Mouse (Mus musculus) kidney, embryonic 14.5 days (tissue): ENCODE measurements around the gene Ptpdc1. TPM values are rescaled to one million over a fixed set of nuclear protein-coding genes. Genes with fewer than 3 reads are reported as not detected.

Experiments used
- ATAC-seq: fragments of 200-750 bp; cut with Nextera tagmentation; 2 replicates; pipeline ENCODE4 v1.8.0; 2017; ENCODE audit warnings: moderate number of reproducible peaks, mild to moderate bottlenecking, moderate TSS enrichment, moderate library complexity; ENCODE audit not compliant: low FRiP score, low TSS enrichment
- H3K27ac ChIP-seq: fragments of 300-500 bp; sonication (generic); 2 replicates; pipeline ENCODE4 v1.5.1; 2014; ENCODE audit warnings: low read depth, mild to moderate bottlenecking, low read length, moderate library complexity, mixed read lengths
- H3K27me3 ChIP-seq: fragments of 300-500 bp; sonication (generic); 2 replicates; pipeline ENCODE4 v1.6.1; 2014; ENCODE audit warnings: mild to moderate bottlenecking, low read length; ENCODE audit not compliant: control insufficient read depth, insufficient read depth
- H3K36me3 ChIP-seq: fragments of 300-500 bp; sonication (generic); 2 replicates; pipeline ENCODE4 v1.6.1; 2014; ENCODE audit warnings: low read length, mixed read lengths; ENCODE audit not compliant: control insufficient read depth, insufficient read depth
- H3K4me1 ChIP-seq: fragments of 300-500 bp; sonication (generic); 2 replicates; pipeline ENCODE4 v1.6.1; 2014; ENCODE audit warnings: low read length, mixed read lengths; ENCODE audit not compliant: control insufficient read depth, insufficient read depth
- H3K4me2 ChIP-seq: fragments of 300-500 bp; sonication (generic); replicated peaks from 2 replicates; pipeline ENCODE4 v1.6.1; 2014; ENCODE audit warnings: low read depth, mild to moderate bottlenecking, low read length
- H3K4me3 ChIP-seq: fragments of 300-500 bp; sonication (generic); 2 replicates; pipeline ENCODE4 v1.5.1; 2014; ENCODE audit warnings: mild to moderate bottlenecking, low read length
- H3K9ac ChIP-seq: fragments of 300-500 bp; sonication (generic); 2 replicates; pipeline ENCODE4 v1.6.1; 2014; ENCODE audit warnings: low read depth, mild to moderate bottlenecking, low read length, moderate library complexity
- H3K9me3 ChIP-seq: fragments of 300-500 bp; sonication (generic); 2 replicates; pipeline ENCODE4 v1.6.1; 2016; ENCODE audit warnings: low read length; ENCODE audit not compliant: control insufficient read depth
- WGBS: fragments of 180-500 bp; shearing (Covaris S2); extraction: QIAGEN DNeasy Blood & Tissue Kit; methylation state at CpG from one replicate; pipeline ENCODE4 v1.1.7; 2014; 5-methylcytosine and 5-hydroxymethylcytosine counted together
- polyA plus RNA-seq: library from polyadenylated mRNA; unstranded; fragments of >200 nt; fragmentation: Nextera tagmentation; extraction: Ambion mirVana; gene quantifications from 2 replicates; pipeline ENCODE4 v1.2.1, GENCODE M21; 2014

Gene Ptpdc1
- polyA plus RNA-seq: 6.5 and 15.0 TPM in 2 replicates

DNA sequence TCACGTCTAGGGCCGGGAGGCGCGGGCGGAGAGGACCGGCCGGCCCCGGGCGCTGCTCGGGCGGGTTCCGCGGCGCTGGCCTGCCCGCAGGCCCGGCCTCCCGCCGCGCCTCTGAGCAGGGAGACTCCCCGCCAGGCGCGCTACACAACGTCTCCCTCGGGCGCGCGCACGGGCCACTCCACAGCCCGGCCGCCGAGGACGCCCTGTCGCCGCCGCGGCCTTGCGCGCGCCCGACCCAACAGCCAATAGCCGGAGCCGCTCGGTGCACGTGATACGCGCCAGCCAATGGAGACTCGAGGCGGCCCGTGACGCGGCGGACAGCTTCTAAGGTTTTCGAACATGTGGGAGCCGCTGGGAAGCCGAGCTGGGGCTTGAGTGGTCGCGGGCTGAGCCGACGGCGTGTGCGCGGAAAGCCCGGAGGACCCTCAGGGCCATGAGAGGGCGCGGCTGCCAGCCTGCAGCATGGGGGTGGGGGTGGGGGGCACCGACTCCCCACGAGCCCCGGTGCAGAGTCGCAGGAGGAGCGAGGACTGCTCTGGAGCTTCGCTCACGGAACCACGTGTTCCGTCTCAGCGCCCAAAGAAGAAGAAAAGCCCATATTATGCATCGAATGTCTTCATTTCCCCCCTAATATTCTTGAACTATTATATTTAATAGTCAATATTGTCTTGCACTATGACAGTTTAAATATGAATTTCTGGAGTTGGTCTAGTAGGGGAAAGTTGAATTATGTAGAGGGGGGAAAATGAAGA, at the start of gene Ptpdc1:
TSS of gene Ptpdc1 (minus strand) at position 232 of the 752 bp plus-strand sequence.
- ATAC-seq: peak; percentile 99
- WGBS: 3% methylated on average over 56 of the region's 76 CpGs
- peak within 1 kb of the TSS; percentile 61 for H3K27ac ChIP-seq

DNA sequence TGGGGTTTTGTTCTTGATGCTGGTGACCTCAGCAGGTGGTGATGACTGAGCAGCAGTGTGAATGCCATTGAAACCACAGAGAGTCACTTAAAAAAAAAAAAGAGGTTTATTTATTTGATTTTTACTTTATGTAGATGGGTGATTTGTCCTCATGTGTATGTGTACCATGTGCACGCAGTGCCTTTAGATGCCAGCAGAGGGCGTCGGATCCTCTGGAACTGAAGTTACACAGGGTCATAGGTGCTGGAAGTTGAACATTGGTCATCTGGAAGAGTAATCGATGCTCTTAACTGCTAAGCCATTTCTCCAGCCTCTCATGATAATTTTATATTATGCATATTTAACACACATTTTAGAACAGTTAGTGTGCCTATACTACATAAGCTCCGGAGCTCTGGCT, 49.1 kb upstream of the Ptpdc1 start:
- H3K27ac ChIP-seq: no peak overlapping the region
- H3K27me3 ChIP-seq: peaks cover 53% of the 10 kb centered on the region
- no peak overlapping the region for H3K4me3 ChIP-seq
- no peak overlapping the region for H3K4me2 ChIP-seq
- no peak overlapping the region for H3K9ac ChIP-seq
- no peaks in the 10 kb centered on the region for H3K36me3 ChIP-seq
- H3K4me1 ChIP-seq: no peaks in the 10 kb centered on the region
- ATAC-seq: no peak
- 0 out of 2 replicates have a peak, but pooled peaks cover 3% of the 10 kb centered on the region for H3K9me3 ChIP-seq
- 84% methylated on average over 5 of the region's 5 CpGs for WGBS

More for the DNA sequence above, at the start of gene Ptpdc1:
- Histone ChIP-seq H3K4me1 (no peaks in the 10 kb centered on the region), H3K4me3 (peak within 1 kb of the TSS; percentile 76), H3K36me3 (no peaks in the 10 kb centered on the region), H3K9ac (peak within 1 kb of the TSS; percentile 88), H3K27me3 (no peaks in the 10 kb centered on the region), H3K4me2 (peak within 1 kb of the TSS; percentile 85), H3K9me3 (no peaks in the 10 kb centered on the region)

DNA sequence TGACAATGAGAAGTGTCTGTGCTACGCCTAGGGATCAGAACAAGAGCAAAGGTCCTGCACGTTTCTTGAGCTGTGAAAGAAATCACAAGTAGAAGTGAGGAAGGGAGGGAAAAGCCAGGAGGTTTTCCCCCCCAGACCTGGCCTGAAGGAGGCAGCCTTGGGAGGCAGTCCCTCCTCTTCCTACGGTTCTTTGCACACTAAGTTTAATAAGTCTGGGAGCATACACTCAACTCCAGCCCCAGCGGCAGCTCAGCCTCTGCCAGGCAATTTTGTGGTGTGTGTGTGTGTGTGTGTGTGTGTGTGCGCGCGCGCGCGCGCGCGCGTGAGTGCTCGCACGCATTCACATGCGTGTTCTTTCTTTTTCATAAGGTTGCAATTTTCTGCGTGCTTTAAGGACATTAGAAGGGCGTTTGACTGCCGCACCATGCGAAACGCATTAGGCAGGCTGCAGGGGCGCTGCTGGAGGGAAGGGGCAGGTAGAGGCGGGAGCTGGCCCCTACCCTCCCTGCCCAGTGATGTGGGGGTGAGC, 46.9 kb upstream of the Ptpdc1 start:
- WGBS: under 1% methylated on average over 24 of the region's 24 CpGs
- Histone ChIP-seq H3K4me3 (peak overlapping the region; percentile 5), H3K4me1 (peaks cover 6% of the 10 kb centered on the region; the same call in 1 of the 2 replicates), H3K27me3 (peaks cover 73% of the 10 kb centered on the region), H3K9ac (no peak overlapping the region), H3K27ac (no peak overlapping the region), H3K4me2 (peak overlapping the region; percentile 17; the same call in 1 of the 2 replicates), H3K36me3 (no peaks in the 10 kb centered on the region), H3K9me3 (0 out of 2 replicates have a peak, but pooled peaks cover 3% of the 10 kb centered on the region)
- ATAC-seq: no peak

DNA sequence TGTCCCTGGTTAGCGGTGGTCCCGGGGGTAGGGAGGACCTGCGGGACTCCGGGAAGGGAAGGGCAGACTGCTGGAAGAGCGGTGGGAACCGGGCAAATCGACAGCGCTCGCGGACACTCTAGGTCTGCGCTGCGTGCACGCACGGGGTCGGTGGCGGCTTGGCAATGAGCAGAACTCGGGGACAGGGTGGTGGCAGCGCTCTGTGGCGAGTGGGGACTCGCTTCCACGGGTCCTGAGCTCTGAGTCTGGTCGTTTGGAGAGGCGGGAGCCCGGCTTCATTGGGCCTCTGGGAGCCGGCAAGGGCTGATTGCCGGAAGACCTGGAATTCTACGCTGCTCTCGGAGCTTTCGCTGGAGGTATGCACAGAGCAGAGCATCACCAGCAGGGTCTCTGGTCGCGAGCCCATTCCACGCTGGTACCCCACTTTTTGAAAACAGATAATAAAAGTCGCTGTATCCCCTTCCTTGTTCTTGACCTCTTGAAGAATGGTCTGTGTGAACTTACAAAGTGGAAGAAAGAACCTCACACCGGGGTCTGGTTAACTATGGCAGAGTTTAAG, 43.6 kb upstream of the Ptpdc1 start:
- WGBS: under 1% methylated on average over 34 of the region's 34 CpGs
- Histone ChIP-seq H3K9me3 (no peaks in the 10 kb centered on the region), H3K36me3 (no peaks in the 10 kb centered on the region), H3K4me1 (peaks cover 10% of the 10 kb centered on the region; the same call in 1 of the 2 replicates), H3K27me3 (peaks cover 94% of the 10 kb centered on the region), H3K27ac (no peak overlapping the region), H3K4me3 (peak overlapping the region; percentile 17), H3K9ac (no peak overlapping the region), H3K4me2 (no peak overlapping the region; the same call in 1 of the 2 replicates)
- no peak for ATAC-seq

DNA sequence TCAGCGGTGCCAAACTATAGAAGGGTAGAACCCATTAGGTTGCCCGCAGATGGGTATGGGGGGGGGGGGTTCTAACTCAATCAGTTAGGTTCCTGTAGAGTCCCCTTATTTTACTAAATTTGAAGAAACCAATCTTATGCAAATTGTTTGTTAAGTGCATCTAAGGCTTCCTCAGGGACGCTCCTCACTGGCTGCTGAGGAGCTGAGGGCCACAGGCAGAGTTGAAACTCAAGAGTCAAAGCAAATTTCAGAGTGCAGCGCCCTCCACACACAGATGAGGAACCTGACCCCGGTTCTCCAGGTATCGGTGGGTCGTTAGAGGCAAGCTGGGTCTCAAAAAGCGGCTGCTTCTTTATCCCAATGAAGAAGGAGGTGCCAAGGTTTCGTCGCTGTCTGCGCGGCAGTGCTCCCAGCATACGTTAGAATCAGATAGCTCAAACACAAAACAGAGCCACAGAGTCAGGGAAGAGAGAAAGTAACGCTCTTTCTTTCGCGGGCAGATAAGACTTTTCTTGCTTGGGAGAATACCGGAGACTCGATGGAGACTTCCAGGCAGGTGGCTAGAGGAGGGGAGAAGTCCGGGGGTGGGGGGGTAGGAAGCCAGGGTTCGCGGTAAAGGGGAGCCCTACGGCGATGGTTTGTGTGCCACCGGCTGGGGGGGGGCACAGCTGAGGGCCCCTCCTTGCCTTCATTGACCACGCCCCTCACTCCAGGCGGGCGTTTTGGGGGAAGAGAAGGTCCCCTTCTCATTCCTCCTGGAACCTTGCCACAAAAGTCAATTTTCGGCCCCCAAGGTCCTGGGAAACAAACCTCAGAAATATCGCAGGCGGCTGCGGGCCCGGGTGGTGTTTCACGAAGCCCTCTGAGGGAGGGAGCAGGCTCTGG, 42.9 kb upstream of the Ptpdc1 start:
- Histone ChIP-seq H3K27ac (no peak overlapping the region), H3K9me3 (no peaks in the 10 kb centered on the region), H3K4me3 (peak overlapping the region; percentile 17), H3K9ac (no peak overlapping the region), H3K36me3 (no peaks in the 10 kb centered on the region), H3K27me3 (peaks cover 94% of the 10 kb centered on the region), H3K4me2 (no peak overlapping the region; the same call in 1 of the 2 replicates), H3K4me1 (peaks cover 10% of the 10 kb centered on the region; the same call in 1 of the 2 replicates)
- ATAC-seq: no peak
- 1% methylated on average over 33 of the region's 33 CpGs for WGBS

DNA sequence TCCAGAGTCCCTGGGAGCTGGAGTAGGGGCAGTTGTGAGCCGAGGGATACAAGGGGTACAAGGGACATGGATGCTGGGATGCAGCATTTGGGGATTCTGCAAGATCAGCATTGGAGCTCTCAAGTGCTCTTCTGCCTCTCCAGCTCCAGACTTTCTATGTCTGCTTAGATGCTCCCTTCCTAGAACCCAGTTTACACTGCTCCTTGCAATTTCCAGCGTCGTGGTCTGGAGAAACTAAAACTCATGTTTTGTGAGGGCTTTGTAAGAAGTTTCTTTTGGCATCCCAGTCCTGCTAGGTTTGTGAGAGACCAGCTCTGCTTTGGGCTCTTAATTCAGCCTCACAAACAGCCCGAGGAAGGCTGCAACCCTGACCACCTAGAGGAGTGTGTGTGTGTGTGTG, 42.0 kb upstream of the Ptpdc1 start:
- no peak overlapping the region for H3K4me3 ChIP-seq
- H3K27ac ChIP-seq: no peak overlapping the region
- no peaks in the 10 kb centered on the region for H3K36me3 ChIP-seq
- no peak for ATAC-seq
- 3% methylated on average over 4 of the region's 4 CpGs for WGBS
- peaks cover 94% of the 10 kb centered on the region for H3K27me3 ChIP-seq
- no peak overlapping the region for H3K9ac ChIP-seq
- no peak overlapping the region for H3K4me2 ChIP-seq
- peaks cover 18% of the 10 kb centered on the region; the same call in 1 of the 2 replicates for H3K4me1 ChIP-seq
- H3K9me3 ChIP-seq: no peaks in the 10 kb centered on the region

DNA sequence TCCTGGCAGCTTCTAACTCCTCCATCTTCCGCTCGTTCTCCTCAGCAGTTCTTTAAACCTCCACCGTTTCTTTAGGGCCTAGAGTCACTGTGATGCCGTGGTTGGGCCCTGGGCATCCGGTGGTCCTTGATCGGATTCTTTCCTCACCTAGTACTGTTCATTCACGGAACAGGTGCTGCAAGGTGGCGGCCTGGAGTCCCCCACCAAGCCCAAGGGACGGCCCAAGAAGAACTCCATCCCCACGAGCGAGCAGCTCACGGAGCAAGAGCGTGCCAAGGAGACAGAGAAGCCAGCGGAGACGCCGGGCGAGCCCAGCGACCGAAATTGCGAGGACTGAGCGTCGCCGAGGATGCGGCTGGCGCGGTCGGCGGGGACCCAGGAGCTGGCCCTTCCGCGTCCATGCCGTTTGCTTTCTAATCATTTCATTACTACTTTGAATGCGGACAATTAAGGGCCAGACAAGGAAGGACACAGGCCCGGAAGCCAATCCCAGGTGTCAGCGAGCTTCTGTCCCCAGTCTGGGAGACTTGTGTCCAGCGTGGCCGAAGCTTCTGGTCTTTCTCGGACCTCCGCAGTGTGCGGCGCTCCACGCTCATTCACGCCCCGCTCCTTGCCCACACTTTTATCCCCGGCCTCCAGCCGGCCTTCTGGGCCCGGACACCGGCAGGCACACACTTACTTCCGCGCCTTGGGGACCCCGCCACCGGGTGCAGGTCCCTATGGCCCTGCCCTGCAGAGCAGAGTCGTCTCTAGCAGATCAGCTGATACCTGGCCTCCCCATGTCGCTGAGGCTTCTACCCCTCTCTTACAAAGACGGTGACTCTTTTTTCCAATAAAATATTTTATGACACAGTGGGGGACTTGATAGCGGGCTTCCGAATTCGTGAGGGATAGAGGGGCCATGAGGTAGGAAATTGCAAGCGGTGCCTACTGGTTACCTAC, 40.5 kb upstream of the Ptpdc1 start:
- Histone ChIP-seq H3K9me3 (no peaks in the 10 kb centered on the region), H3K9ac (no peak overlapping the region), H3K27ac (no peak overlapping the region), H3K4me3 (no peak overlapping the region; the same call in 1 of the 2 replicates), H3K27me3 (peaks cover 96% of the 10 kb centered on the region), H3K4me1 (peaks cover 20% of the 10 kb centered on the region; the same call in 1 of the 2 replicates), H3K4me2 (no peak overlapping the region; the same call in 1 of the 2 replicates), H3K36me3 (no peaks in the 10 kb centered on the region)
- ATAC-seq: no peak
- 2% methylated on average over 58 of the region's 58 CpGs for WGBS
